24 mouse cellular contexts compared by ENCODE assay signal in the genomic region with DNA sequence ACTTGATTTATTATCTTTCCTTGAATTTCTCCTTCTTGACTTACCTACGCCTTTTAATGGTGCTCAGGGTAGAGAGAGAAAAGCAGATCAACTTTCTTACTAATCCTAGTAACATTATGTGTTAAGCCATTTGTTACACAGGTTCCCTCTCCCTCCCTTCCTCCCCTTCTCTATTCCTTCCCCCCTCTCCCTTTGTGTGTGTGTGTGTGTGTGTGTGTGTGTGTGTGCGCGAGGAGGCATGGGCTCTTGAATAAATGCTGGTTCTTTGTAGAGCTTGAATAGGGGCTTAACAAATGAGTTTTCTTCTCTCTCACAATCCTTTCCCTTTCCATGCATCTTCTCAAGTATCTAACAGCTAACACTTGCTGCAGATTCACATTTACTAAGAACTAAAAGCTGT.
"Had no signal": no experiment of that assay in that cellular context is flagged by ENCODE, and none has a peak within 500 bp of the region (broad histone marks: within the 10 kb centered on the region; RNA-seq: fewer than 3 reads in every experiment).

No protein-coding gene starts in this region.

- H3K27ac ChIP-seq: hindbrain, embryonic 10.5 days; hindbrain, embryonic 12.5 days; hindbrain, embryonic 14.5 days; intestine, embryonic 15.5 days; layer of hippocampus, adult 2 months; left cerebral cortex, adult 2 months; limb, embryonic 10.5 days; limb, embryonic 12.5 days; liver, embryonic 13.5 days had no signal

- H3K4me2 ChIP-seq: heart, embryonic 11.5 days; hindbrain, embryonic 12.5 days; hindbrain, embryonic 14.5 days; intestine, embryonic 15.5 days; limb, embryonic 12.5 days; liver, embryonic 11.5 days; liver, embryonic 13.5 days had no signal

- ATAC-seq: hindbrain, embryonic 16.5 days; inflammation-experienced regulatory T-cells, adult 6 months; intestine, embryonic 15.5 days; intestine, postnatal 0 days had no signal

- H3K9me3 ChIP-seq: hindbrain, embryonic 10.5 days; hindbrain, embryonic 12.5 days; intestine, embryonic 15.5 days; limb, embryonic 10.5 days; limb, embryonic 12.5 days; liver, embryonic 13.5 days had no signal

- H3K4me3 ChIP-seq: hindbrain, embryonic 10.5 days; hindbrain, embryonic 12.5 days; intestine, embryonic 15.5 days; layer of hippocampus, adult 2 months; left cerebral cortex, adult 2 months; limb, embryonic 10.5 days; limb, embryonic 12.5 days; liver, embryonic 13.5 days had no signal

- DNase-seq: gastrocnemius, postnatal 14 days; heart, adult 18-20 months; heart, postnatal 10 days; heart, postnatal 4 days; kidney, adult 18-20 months; kidney, adult 8-10 months; kidney, postnatal 10 days; kidney, postnatal 25 days; kidney, postnatal 4 days; liver; liver, embryonic 13.5 days had no signal

- H3K27me3 ChIP-seq: hindbrain, embryonic 12.5 days; intestine, embryonic 15.5 days; limb, embryonic 12.5 days; liver, embryonic 13.5 days had no signal

- H3K36me3 ChIP-seq: hindbrain, embryonic 10.5 days; hindbrain, embryonic 12.5 days; intestine, embryonic 15.5 days; limb, embryonic 10.5 days; limb, embryonic 12.5 days; liver, embryonic 13.5 days had no signal

- H3K9ac ChIP-seq: hindbrain, embryonic 12.5 days; hindbrain, embryonic 14.5 days; intestine, embryonic 15.5 days; limb, embryonic 12.5 days; liver, embryonic 13.5 days had no signal

- H3K4me1 ChIP-seq: hindbrain, embryonic 10.5 days; hindbrain, embryonic 12.5 days; intestine, embryonic 15.5 days; limb, embryonic 10.5 days; limb, embryonic 12.5 days; liver, embryonic 13.5 days had no signal
